Mouse (Mus musculus) hindbrain, embryonic 14.5 days (tissue): ENCODE measurements around the gene Cd3e. TPM values are rescaled to one million over a fixed set of nuclear protein-coding genes. Genes with fewer than 3 reads are reported as not detected.

ENCODE experiments used
- ATAC-seq: fragments of 200-750 bp; cut with Nextera tagmentation; 2 replicates; pipeline ENCODE4 v1.8.0; 2017; ENCODE audit warnings: moderate number of reproducible peaks, mild to moderate bottlenecking, moderate TSS enrichment, moderate library complexity; ENCODE audit not compliant: low FRiP score
- DNase-seq: peaks from one replicate; pipeline ENCODE4 v3.0.0-alpha.2; 2015; ENCODE audit warnings: low spot score
- H3K27ac ChIP-seq: fragments of 300-500 bp; sonication (generic); 2 replicates; pipeline ENCODE4 v1.5.1; 2014; ENCODE audit warnings: mild to moderate bottlenecking, moderate library complexity
- H3K27me3 ChIP-seq: fragments of 300-500 bp; sonication (generic); 2 replicates; pipeline ENCODE4 v1.6.1; 2014; ENCODE audit warnings: mild to moderate bottlenecking, low read length, mixed read lengths; ENCODE audit not compliant: control insufficient read depth, insufficient read depth
- H3K36me3 ChIP-seq: fragments of 300-500 bp; sonication (generic); replicated peaks from 2 replicates; pipeline ENCODE4 v1.6.1; 2014; ENCODE audit not compliant: control insufficient read depth, insufficient read depth
- H3K4me1 ChIP-seq: fragments of 300-500 bp; sonication (generic); replicated peaks from 2 replicates; pipeline ENCODE4 v1.6.1; 2014; ENCODE audit warnings: antibody characterized with exemption, low read length, mixed read lengths; ENCODE audit not compliant: control insufficient read depth, insufficient read depth
- H3K4me2 ChIP-seq: fragments of 300-500 bp; sonication (generic); replicated peaks from 2 replicates; pipeline ENCODE4 v1.6.1; 2014; ENCODE audit warnings: mild to moderate bottlenecking, moderate library complexity
- H3K4me3 ChIP-seq: fragments of 300-500 bp; sonication (generic); replicated peaks from 2 replicates; pipeline ENCODE4 v1.5.1; 2014; ENCODE audit warnings: mild to moderate bottlenecking, low read length
- H3K9ac ChIP-seq: fragments of 300-500 bp; sonication (generic); 2 replicates; pipeline ENCODE4 v1.6.1; 2014
- H3K9me3 ChIP-seq: fragments of 300-500 bp; sonication (generic); 2 replicates; pipeline ENCODE4 v1.6.1; 2016; ENCODE audit warnings: low read length; ENCODE audit not compliant: control insufficient read depth
- WGBS: fragments of 180-500 bp; shearing (Covaris S2); extraction: QIAGEN DNeasy Blood & Tissue Kit; methylation state at CpG from one replicate; pipeline ENCODE4 v1.1.7; 2014; 5-methylcytosine and 5-hydroxymethylcytosine counted together
- polyA plus RNA-seq: library from polyadenylated mRNA; unstranded; fragments of >200 nt; fragmentation: Nextera tagmentation; extraction: Ambion mirVana; gene quantifications from 2 replicates; pipeline ENCODE4 v1.2.1, GENCODE M21; 2014

Cd3e gene
- polyA plus RNA-seq, 1 experiment from 2014 or later: 0.20 TPM

DNA sequence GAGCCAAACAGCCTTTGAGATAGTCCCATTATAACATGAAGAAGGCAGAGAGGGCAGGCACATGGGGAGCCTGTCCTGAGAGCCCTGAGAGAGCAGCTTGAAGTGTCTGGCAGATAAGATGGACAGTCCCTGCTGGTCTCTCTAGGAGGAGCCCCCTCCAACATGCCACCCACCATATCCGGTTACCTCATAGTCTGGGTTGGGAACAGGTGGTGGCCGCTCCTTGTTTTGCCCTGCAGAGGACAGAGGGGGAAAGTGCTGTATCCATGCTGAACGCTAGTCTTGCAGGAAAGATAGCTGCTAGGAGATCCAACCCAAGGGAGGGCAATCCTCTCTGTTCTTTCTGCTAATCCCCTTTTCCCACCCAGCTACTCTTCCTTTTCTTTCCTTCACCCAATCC lies 9.2 kb downstream of the Cd3e start:
- DNase-seq: no peak
- no peaks in the 10 kb centered on the region for H3K27me3 ChIP-seq
- no peak overlapping the region for H3K4me3 ChIP-seq
- no peaks in the 10 kb centered on the region for H3K36me3 ChIP-seq
- no peak for ATAC-seq
- WGBS: 78% methylated on average over 3 of the region's 3 CpGs
- H3K4me1 ChIP-seq: no peaks in the 10 kb centered on the region
- H3K27ac ChIP-seq: no peak overlapping the region
- no peak overlapping the region for H3K4me2 ChIP-seq
- H3K9ac ChIP-seq: no peak overlapping the region
- H3K9me3 ChIP-seq: no peaks in the 10 kb centered on the region

DNA sequence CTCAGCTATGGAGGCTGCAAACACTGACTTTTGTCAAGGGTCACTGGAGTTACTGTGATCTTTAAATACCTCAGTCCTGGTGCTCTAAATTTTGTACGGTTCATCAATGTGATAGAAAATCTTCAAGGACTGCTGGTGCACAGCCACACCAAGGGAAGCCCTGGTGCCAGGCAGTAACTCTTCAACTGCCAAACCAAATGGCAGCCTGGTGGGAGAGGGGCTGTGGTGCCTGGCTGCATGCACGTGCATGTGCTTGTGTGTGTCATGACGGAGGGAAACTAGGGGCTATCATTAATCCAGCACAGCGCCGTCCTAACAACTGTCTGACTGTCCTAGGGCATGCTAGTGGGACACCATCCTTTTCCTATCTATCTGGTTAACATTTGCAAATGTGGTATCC lies 9.7 kb downstream of the Cd3e start:
- H3K9ac ChIP-seq: no peak overlapping the region
- no peak for ATAC-seq
- H3K36me3 ChIP-seq: no peaks in the 10 kb centered on the region
- H3K27ac ChIP-seq: no peak overlapping the region
- 83% methylated on average over 5 of the region's 5 CpGs for WGBS
- no peak for DNase-seq
- no peak overlapping the region for H3K4me2 ChIP-seq
- H3K9me3 ChIP-seq: no peaks in the 10 kb centered on the region
- H3K4me3 ChIP-seq: no peak overlapping the region
- H3K27me3 ChIP-seq: no peaks in the 10 kb centered on the region
- no peaks in the 10 kb centered on the region for H3K4me1 ChIP-seq

- no peak overlapping the region for H3K27ac ChIP-seq
- no peaks in the 10 kb centered on the region for H3K9me3 ChIP-seq
- H3K4me2 ChIP-seq: no peak overlapping the region
- no peak for ATAC-seq
- H3K4me3 ChIP-seq: no peak overlapping the region
- no peaks in the 10 kb centered on the region for H3K36me3 ChIP-seq
- no peaks in the 10 kb centered on the region for H3K4me1 ChIP-seq
- WGBS: 60% methylated on average over 6 of the region's 6 CpGs
- DNase-seq: no peak
- no peak overlapping the region for H3K9ac ChIP-seq
- H3K27me3 ChIP-seq: no peaks in the 10 kb centered on the region
Measured at GRCm38 (mm10) chr9:44999171-44999570, 10.3 kb downstream of the Cd3e start.

GRCm38 (mm10) chr9:44998138-44998537 lies 11.3 kb downstream of the Cd3e start:
- 85% methylated on average over 11 of the region's 11 CpGs for WGBS
- no peak overlapping the region for H3K4me3 ChIP-seq
- DNase-seq (no peak), ATAC-seq (no peak)
- no peak overlapping the region for H3K27ac ChIP-seq
- no peaks in the 10 kb centered on the region for H3K36me3 ChIP-seq
- H3K27me3 ChIP-seq: no peaks in the 10 kb centered on the region
- no peak overlapping the region for H3K9ac ChIP-seq
- H3K9me3 ChIP-seq: no peaks in the 10 kb centered on the region
- no peaks in the 10 kb centered on the region for H3K4me1 ChIP-seq
- H3K4me2 ChIP-seq: no peak overlapping the region

GRCm38 (mm10) chr9:44996590-44996989 lies 12.8 kb downstream of the Cd3e start:
- Histone ChIP-seq H3K9ac (no peak overlapping the region), H3K27ac (no peak overlapping the region), H3K9me3 (no peaks in the 10 kb centered on the region), H3K4me2 (no peak overlapping the region), H3K4me3 (no peak overlapping the region), H3K36me3 (no peaks in the 10 kb centered on the region), H3K4me1 (no peaks in the 10 kb centered on the region), H3K27me3 (no peaks in the 10 kb centered on the region)
- 97% methylated on average over 7 of the region's 7 CpGs for WGBS
- ATAC-seq: no peak
- no peak for DNase-seq

DNA sequence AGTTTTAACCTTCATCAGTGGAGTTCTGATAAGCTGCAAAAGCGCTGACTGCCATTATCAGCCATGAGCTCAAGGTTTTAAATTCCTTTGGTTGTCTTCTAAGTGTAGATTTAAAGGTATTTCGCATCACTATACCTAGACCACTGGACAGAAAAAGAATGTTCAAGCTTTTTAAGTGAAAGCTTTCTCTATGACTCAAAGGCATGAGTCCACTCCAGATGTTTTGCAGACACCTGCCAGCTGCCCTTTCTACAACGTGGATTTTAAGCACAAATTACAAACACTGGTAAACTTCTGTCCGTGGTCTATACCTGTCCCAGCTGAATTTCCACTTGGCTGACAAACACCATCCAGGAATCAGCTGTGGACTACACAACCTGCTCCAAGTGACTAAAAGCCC lies 14.5 kb downstream of the Cd3e start:
- no peaks in the 10 kb centered on the region for H3K4me1 ChIP-seq
- H3K9ac ChIP-seq: no peak overlapping the region
- no peak overlapping the region for H3K27ac ChIP-seq
- no peaks in the 10 kb centered on the region for H3K27me3 ChIP-seq
- no peaks in the 10 kb centered on the region for H3K9me3 ChIP-seq
- H3K36me3 ChIP-seq: no peaks in the 10 kb centered on the region
- 83% methylated on average over 4 of the region's 4 CpGs for WGBS
- H3K4me3 ChIP-seq: no peak overlapping the region
- DNase-seq (no peak), ATAC-seq (no peak)
- H3K4me2 ChIP-seq: no peak overlapping the region

- Histone ChIP-seq H3K9me3 (no peaks in the 10 kb centered on the region), H3K9ac (no peak overlapping the region), H3K27me3 (no peaks in the 10 kb centered on the region), H3K36me3 (no peaks in the 10 kb centered on the region), H3K4me1 (no peaks in the 10 kb centered on the region), H3K4me3 (no peak overlapping the region), H3K4me2 (no peak overlapping the region), H3K27ac (no peak overlapping the region)
- 94% methylated on average over 2 of the region's 2 CpGs for WGBS
- ATAC-seq: no peak
- DNase-seq: no peak
Measured at GRCm38 (mm10) chr9:44993268-44993667, 16.2 kb downstream of the Cd3e start.

DNA sequence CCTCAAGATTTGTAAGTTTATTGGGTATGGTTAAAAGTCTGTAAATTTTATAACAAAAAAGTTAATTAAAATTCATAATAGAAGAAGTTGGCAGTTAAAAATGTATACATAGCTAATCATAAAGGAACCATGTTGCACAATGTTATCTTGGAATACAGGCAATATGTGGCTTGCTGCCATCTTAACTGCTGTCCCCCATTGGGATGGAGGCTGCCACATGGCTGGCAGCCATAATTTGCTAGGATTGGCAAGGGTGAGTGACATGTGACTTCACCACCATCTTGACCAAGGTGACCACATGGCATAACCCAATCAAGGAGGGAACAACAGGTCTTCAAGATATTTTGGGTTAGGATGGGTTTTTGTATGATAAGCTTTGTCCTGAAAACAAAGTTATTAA lies 17.2 kb downstream of the Cd3e start:
- Histone ChIP-seq H3K9me3 (no peaks in the 10 kb centered on the region), H3K36me3 (no peaks in the 10 kb centered on the region), H3K27ac (no peak overlapping the region), H3K9ac (no peak overlapping the region), H3K4me3 (no peak overlapping the region), H3K4me2 (no peak overlapping the region), H3K27me3 (no peaks in the 10 kb centered on the region), H3K4me1 (no peaks in the 10 kb centered on the region)
- no peak for DNase-seq
- ATAC-seq: no peak

GRCm38 (mm10) chr9:44991821-44992220 lies 17.6 kb downstream of the Cd3e start:
- Histone ChIP-seq H3K9me3 (no peaks in the 10 kb centered on the region), H3K4me1 (no peaks in the 10 kb centered on the region), H3K27me3 (no peaks in the 10 kb centered on the region), H3K4me3 (no peak overlapping the region), H3K9ac (no peak overlapping the region), H3K27ac (no peak overlapping the region), H3K4me2 (no peak overlapping the region), H3K36me3 (no peaks in the 10 kb centered on the region)
- DNase-seq (no peak), ATAC-seq (no peak)
- WGBS: 91% methylated on average over 2 of the region's 2 CpGs

DNA sequence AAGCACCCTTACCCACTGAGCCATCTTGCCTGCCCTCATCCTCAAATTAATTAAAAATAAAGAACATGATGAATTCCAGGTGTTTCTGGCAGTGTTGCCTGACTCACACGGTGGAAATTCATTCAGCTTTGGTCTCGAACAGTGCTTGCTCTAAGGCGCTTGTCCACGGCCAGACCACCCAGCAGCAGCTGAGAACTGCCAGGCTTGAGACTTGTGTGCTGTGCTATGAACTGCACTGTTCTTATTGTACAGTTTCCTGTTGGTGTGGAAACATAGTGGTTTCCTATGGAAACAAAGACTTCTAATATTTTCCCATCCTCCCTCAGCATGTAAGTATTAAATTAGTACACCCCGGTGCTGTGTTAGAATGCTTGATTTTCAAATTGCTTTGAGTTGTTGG lies 22.5 kb downstream of the Cd3e start:
- Histone ChIP-seq H3K9ac (no peak overlapping the region), H3K9me3 (no peaks in the 10 kb centered on the region), H3K4me1 (no peaks in the 10 kb centered on the region), H3K27ac (no peak overlapping the region), H3K27me3 (no peaks in the 10 kb centered on the region), H3K4me3 (no peak overlapping the region), H3K4me2 (no peak overlapping the region), H3K36me3 (no peaks in the 10 kb centered on the region)
- ATAC-seq (no peak), DNase-seq (no peak)
- WGBS: 77% methylated on average over 5 of the region's 5 CpGs
